Mouse (Mus musculus) CH12.LX (cell line): ENCODE data around the gene Zfp593.

ENCODE experiments used
- CTCF ChIP-seq, 2 experiments: IDR thresholded peaks in 1 of 2; conservative IDR thresholded peaks in 1 of 2; 2 replicates each; pipeline ENCODE4 v1.5.1; 2011 to 2012; ENCODE audit warnings: low read depth in 2 of 2, low read length in 2 of 2, improper control_type of control experiment in 1 of 2, inconsistent platforms in 1 of 2, mild to moderate bottlenecking in 1 of 2, moderate library complexity in 1 of 2
- ELF1 ChIP-seq: IDR thresholded peaks from 2 replicates; pipeline ENCODE4 v1.6.1; 2014; ENCODE audit warnings: low read depth, mild to moderate bottlenecking, inconsistent platforms, low read length, improper control_type of control experiment
- MAX ChIP-seq: IDR thresholded peaks from 2 replicates; pipeline ENCODE4 v1.6.1; 2011; ENCODE audit warnings: low read length, improper control_type of control experiment
- MAZ ChIP-seq: IDR thresholded peaks from 2 replicates; pipeline ENCODE4 v1.6.1; 2012; ENCODE audit warnings: low read depth, mild to moderate bottlenecking, inconsistent platforms, low read length, improper control_type of control experiment, moderate library complexity
- MXI1 ChIP-seq: IDR thresholded peaks from 2 replicates; pipeline ENCODE4 v1.6.1; 2011; ENCODE audit warnings: mild to moderate bottlenecking, low read depth, low read length, improper control_type of control experiment
- POLR2A ChIP-seq: IDR thresholded peaks from 2 replicates; pipeline ENCODE4 v1.6.1; 2011; ENCODE audit warnings: low read depth, mild to moderate bottlenecking, improper control_type of control experiment, low read length
- SIN3A ChIP-seq: IDR thresholded peaks from 2 replicates; pipeline ENCODE4 v1.6.1; 2012; ENCODE audit warnings: low read length, improper control_type of control experiment, inconsistent platforms
- TBP ChIP-seq: conservative IDR thresholded peaks from 2 replicates; pipeline ENCODE4 v1.6.1; 2011; ENCODE audit warnings: low read depth, low read length, improper control_type of control experiment
- USF2 ChIP-seq: conservative IDR thresholded peaks from 2 replicates; pipeline ENCODE4 v1.6.1; 2011; ENCODE audit warnings: low read depth, low read length, improper control_type of control experiment
- ZNF384 ChIP-seq: IDR thresholded peaks from 2 replicates; pipeline ENCODE4 v1.6.1; 2012; ENCODE audit warnings: low read depth, low read length, improper control_type of control experiment, inconsistent platforms

- no peak for TF ChIP-seq CTCF (conservative IDR thresholded peaks at IDR 0.05 in 1 of 2, IDR thresholded peaks at IDR 0.05 in 1 of 2; ENCODE audit: low read depth in 2 of 2, low read length in 2 of 2)
- TF ChIP-seq USF2, result no peak
- TF ChIP-seq POLR2A, result no peak
- TF ChIP-seq SIN3A, result no peak
- TF ChIP-seq ZNF384, result no peak
- TF ChIP-seq MAZ, result no peak
- no peak for TF ChIP-seq MXI1
- no peak for TF ChIP-seq ELF1
- no peak for TF ChIP-seq TBP
- no peak for TF ChIP-seq MAX
Measured at GRCm38 (mm10) chr4:134293061-134293691, 47.8 kb upstream of the Zfp593 start.
